Mouse (Mus musculus) cerebellum, adult 2 months (tissue): ENCODE measurements around the gene Aff3.

ENCODE experiments used
- CTCF ChIP-seq: fragments of 200-500 bp; IDR thresholded peaks from 2 replicates; pipeline ENCODE4 v1.5.1; 2011; ENCODE audit warnings: low read depth, mild to moderate bottlenecking, control low read depth, low read length, moderate library complexity, borderline replicate concordance; ENCODE audit not compliant: insufficient read depth
- POLR2A ChIP-seq: fragments of 200-500 bp; IDR thresholded peaks from 2 replicates; pipeline ENCODE4 v1.6.1; 2011; ENCODE audit warnings: low read length, control low read depth, borderline replicate concordance; ENCODE audit not compliant: insufficient read depth

DNA sequence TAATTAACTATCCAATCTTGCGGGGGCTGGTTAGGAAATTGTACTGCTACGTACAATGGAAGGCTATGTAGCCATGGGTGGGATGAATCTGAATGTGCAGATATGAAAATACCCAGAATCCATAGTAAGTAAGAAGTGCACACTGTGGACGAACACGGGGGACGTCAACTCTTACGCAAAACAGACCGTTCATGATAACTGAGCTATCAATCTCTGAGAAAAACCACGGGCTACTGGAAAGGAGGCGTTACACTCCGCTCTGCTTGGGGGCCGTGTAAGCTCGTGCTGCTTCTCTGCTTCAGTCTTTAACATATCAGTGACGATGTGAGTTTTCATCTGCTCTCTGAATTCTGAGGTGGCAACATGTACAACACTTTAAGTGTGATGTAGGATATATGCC, 114.2 kb downstream of the Aff3 start:
- TF ChIP-seq POLR2A (no peak), CTCF (no peak)
